Mouse (Mus musculus): ENCODE results near the gene Rpl10a.

DNA sequence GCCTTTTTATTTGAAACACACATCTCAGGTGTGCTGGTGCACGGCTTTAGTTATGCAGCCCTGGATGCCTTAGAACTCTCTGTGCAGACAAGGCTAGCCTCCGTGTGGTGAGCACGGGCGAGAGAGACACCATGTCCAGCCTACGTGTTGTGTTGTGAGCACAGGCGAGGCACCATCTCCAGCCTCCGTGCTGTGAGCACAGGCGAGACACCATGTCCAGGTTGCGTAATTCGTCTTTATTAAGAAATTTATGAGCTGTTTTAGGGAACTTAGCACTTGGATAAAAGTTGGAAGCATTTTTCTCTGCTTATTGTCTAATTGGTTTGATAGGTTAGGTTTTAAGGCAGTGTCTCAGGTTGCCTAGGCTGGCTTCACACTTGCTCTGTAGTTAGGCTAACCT is 45.1 kb upstream of the Rpl10a start:
- no peak for TF ChIP-seq CTCF (IDR thresholded peaks at IDR 0.05; ENCODE audit: low read depth)
- TF ChIP-seq EP300 (optimal IDR thresholded peaks at IDR 0.05), result no peak
